Mouse (Mus musculus) lung, embryonic 14.5 days (tissue): ENCODE results near the gene Ppp1r7. TPM values are rescaled to one million over a fixed set of nuclear protein-coding genes. Genes with fewer than 3 reads are reported as not detected.

ENCODE experiments used
- ATAC-seq: fragments of 200-750 bp; cut with Nextera tagmentation; 2 replicates; pipeline ENCODE4 v1.8.0; 2017; ENCODE audit warnings: mild to moderate bottlenecking, moderate TSS enrichment, moderate library complexity; ENCODE audit not compliant: insufficient read depth
- DNase-seq: peaks from one replicate; pipeline ENCODE4 v3.0.0-alpha.2; 2015
- H3K27ac ChIP-seq: fragments of 300-500 bp; sonication (generic); 2 replicates; pipeline ENCODE4 v1.5.1; 2014; ENCODE audit warnings: low read depth, mild to moderate bottlenecking, moderate library complexity
- H3K27me3 ChIP-seq: fragments of 300-500 bp; sonication (generic); 2 replicates; pipeline ENCODE4 v1.6.1; 2014; ENCODE audit warnings: low read length, control low read depth; ENCODE audit not compliant: insufficient read depth
- H3K36me3 ChIP-seq: fragments of 300-500 bp; sonication (generic); 2 replicates; pipeline ENCODE4 v1.6.1; 2014; ENCODE audit warnings: control low read depth; ENCODE audit not compliant: insufficient read depth
- H3K4me1 ChIP-seq: fragments of 300-500 bp; sonication (generic); 2 replicates; pipeline ENCODE4 v1.6.1; 2014; ENCODE audit warnings: antibody characterized with exemption, control low read depth; ENCODE audit not compliant: insufficient read depth
- H3K4me2 ChIP-seq: fragments of 300-500 bp; sonication (generic); 2 replicates; pipeline ENCODE4 v1.6.1; 2014; ENCODE audit warnings: mild to moderate bottlenecking
- H3K4me3 ChIP-seq: fragments of 300-500 bp; sonication (generic); 2 replicates; pipeline ENCODE4 v1.5.1; 2014; ENCODE audit warnings: low read depth, low read length
- H3K9ac ChIP-seq: fragments of 300-500 bp; sonication (generic); 2 replicates; pipeline ENCODE4 v1.6.1; 2014
- H3K9me3 ChIP-seq: fragments of 300-500 bp; sonication (generic); 2 replicates; pipeline ENCODE4 v1.6.1; 2016; ENCODE audit warnings: low read depth, low read length, control low read depth
- CTCF ChIP-seq: IDR thresholded peaks from 2 replicates; pipeline ENCODE4 v1.5.1; 2016; ENCODE audit warnings: antibody characterized with exemption, low read depth
- WGBS: fragments of 180-500 bp; shearing (Covaris S2); extraction: QIAGEN DNeasy Blood & Tissue Kit; methylation state at CpG from one replicate; pipeline ENCODE4 v1.1.7; 2014; 5-methylcytosine and 5-hydroxymethylcytosine counted together
- microRNA-seq: library from miRNA; unstranded; fragments of <30 nt; microRNA quantifications from one replicate; pipeline ENCODE4, GENCODE M21; 2016; ENCODE audit warnings: borderline number of aligned reads
- polyA plus RNA-seq: library from polyadenylated mRNA; unstranded; fragments of >200 nt; fragmentation: Nextera tagmentation; extraction: Ambion mirVana; gene quantifications from 2 replicates; pipeline ENCODE4 v1.2.1, GENCODE M21; 2014

The Ppp1r7 gene
- polyA plus RNA-seq, 1 experiment from 2014 or later, result 69.5 TPM

DNA sequence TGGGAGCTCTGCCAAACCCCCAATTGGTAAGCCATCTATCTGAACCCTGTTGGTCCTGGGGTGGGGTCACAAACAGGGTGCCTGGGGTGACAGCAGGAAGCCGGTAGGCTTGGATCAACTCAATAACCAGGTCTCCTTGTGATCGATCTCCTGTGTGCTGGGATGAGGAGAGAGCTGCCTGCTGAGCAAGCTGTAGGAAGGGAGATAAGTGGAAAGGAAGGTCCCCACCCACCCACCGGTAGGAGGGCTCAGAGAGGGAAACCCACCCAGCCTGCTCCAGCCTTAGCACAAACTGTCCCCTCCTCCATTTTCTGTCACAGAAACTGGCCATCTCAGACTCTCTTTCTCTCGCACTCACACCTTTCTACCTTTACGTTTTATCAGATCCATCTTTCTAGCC, 34.7 kb downstream of the Ppp1r7 start:
- no peak for DNase-seq
- Histone ChIP-seq H3K9ac (no peak overlapping the region), H3K27ac (no peak overlapping the region), H3K4me3 (no peak overlapping the region), H3K4me2 (no peak overlapping the region), H3K27me3 (no peaks in the 10 kb centered on the region), H3K36me3 (no peaks in the 10 kb centered on the region), H3K4me1 (no peaks in the 10 kb centered on the region), H3K9me3 (no peaks in the 10 kb centered on the region)
- WGBS, result 49% methylated on average over 5 of the region's 5 CpGs
- no peak for TF ChIP-seq CTCF
- ATAC-seq, result no peak

DNA sequence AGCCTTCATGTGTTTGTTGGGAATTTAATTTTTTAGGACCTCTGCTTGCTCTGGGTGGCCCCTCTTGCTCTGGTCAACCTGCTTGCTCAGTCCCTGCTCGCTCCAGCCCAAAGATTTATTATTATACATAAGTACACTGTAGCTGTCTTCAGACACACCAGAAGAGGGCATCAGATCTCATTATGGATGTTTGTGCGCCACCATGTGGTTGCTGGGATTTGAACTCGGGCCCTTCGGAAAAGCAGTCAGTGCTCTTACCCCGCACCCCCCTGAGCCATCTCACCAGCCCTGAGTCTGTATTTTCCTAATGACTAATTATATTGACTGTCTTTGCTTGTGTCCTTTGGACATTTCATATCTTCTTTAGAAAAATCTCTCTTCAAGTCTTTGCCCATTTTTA, 36.5 kb downstream of the Ppp1r7 start:
- ATAC-seq (no peak), DNase-seq (no peak)
- H3K36me3 ChIP-seq, result no peaks in the 10 kb centered on the region
- H3K27ac ChIP-seq, result no peak overlapping the region
- no peaks in the 10 kb centered on the region for H3K4me1 ChIP-seq
- no peak overlapping the region for H3K4me2 ChIP-seq
- no peak overlapping the region for H3K9ac ChIP-seq
- H3K9me3 ChIP-seq, result no peaks in the 10 kb centered on the region
- 70% methylated on average over 5 of the region's 5 CpGs for WGBS
- H3K27me3 ChIP-seq, result no peaks in the 10 kb centered on the region
- TF ChIP-seq CTCF, result 0 out of 2 replicates have a peak, but pooled peaks have one; percentile 11
- no peak overlapping the region for H3K4me3 ChIP-seq

DNA sequence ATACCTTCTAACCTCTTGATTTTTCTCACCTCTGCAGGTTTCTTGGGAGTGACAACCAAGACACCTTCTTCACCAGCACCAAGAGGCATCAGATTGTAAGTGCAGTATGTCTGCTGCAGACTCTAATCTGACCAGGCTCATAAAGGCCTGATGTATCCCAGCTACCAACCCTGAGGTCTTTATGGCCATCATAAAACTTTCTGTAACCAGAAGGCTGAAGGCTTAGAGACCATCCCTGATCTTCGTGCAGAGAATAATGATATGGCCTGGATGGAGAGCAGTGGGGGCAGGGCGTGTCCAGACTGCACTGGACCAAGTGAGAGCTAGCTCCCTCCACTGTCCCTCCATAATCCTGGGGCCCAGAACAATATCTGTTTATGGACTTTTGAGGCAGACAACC, 44.5 kb downstream of the Ppp1r7 start:
- H3K27ac ChIP-seq, result no peak overlapping the region
- H3K27me3 ChIP-seq, result no peaks in the 10 kb centered on the region
- TF ChIP-seq CTCF, result no peak
- DNase-seq, result no peak
- 75% methylated on average over 2 of the region's 2 CpGs for WGBS
- H3K36me3 ChIP-seq, result no peaks in the 10 kb centered on the region
- H3K9ac ChIP-seq, result no peak overlapping the region
- H3K9me3 ChIP-seq, result no peaks in the 10 kb centered on the region
- no peak overlapping the region for H3K4me3 ChIP-seq
- ATAC-seq, result no peak
- no peak overlapping the region for H3K4me2 ChIP-seq
- no peaks in the 10 kb centered on the region for H3K4me1 ChIP-seq

DNA sequence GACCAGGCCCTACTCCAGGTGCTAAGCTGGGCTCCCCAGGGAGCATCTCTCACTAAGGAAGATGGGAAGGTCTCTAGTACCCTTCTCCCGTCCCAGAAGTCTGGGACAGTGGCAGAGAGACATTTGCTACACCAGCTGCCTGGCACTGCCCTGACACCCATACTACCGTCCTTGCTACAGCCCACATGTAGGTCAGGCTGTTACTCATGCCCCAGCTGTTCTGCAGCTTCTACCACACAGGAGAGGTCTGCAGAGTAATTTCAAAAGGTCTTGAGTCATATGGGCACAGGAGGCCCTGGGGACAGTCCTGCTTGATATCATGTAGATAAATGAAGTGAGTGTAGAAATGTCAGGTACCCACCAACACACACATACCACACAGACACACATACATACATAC, 46.3 kb downstream of the Ppp1r7 start:
- H3K4me2 ChIP-seq, result no peak overlapping the region
- no peaks in the 10 kb centered on the region for H3K9me3 ChIP-seq
- ATAC-seq, result no peak
- DNase-seq, result no peak
- no peak overlapping the region for H3K9ac ChIP-seq
- no peak for TF ChIP-seq CTCF
- 71% methylated on average over 2 of the region's 2 CpGs for WGBS
- no peaks in the 10 kb centered on the region for H3K4me1 ChIP-seq
- H3K27me3 ChIP-seq, result no peaks in the 10 kb centered on the region
- no peak overlapping the region for H3K4me3 ChIP-seq
- no peaks in the 10 kb centered on the region for H3K36me3 ChIP-seq
- H3K27ac ChIP-seq, result no peak overlapping the region

DNA sequence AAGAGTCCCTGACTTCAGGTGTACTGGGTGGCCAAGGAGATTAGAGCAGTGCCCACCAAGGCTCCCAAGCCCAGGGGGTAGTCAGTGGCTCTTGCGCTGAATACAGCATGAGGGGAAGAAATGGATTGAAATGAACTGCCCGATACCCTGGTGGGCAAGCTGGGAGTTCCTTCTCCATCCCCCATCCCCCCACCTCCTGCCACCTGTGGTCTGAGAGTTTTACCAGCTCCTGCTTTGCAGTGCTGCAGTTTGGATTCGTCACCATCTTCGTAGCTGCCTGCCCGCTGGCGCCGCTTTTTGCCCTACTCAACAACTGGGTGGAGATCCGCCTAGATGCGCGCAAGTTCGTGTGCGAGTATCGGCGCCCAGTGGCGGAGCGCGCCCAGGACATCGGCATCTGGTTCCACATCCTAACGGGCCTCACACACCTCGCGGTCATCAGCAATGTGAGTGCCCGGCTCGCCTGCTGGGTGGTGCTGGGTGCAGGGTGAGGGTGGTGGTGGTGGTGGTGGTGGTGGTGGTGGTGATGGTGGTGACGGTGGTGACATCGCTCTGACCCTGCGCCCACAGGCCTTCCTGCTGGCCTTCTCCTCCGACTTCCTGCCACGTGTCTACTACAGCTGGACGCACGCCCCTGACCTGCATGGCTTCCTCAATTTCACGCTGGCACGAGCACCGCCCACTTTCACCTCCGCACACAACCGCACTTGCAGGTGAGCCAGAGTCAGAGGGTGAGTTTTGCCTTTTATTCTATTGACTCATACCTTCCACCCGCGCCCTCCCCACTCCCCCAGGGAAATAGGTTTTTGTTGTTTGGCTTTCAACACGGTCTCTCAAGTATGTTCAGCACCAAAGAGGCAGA, 58.8 kb downstream of the Ppp1r7 start:
- peak overlapping the region; percentile 27 for H3K4me3 ChIP-seq
- H3K36me3 ChIP-seq, result peaks cover 14% of the 10 kb centered on the region; the same call in 1 of the 2 replicates
- ATAC-seq (0 out of 2 replicates have a peak, but pooled peaks have one; percentile 26), DNase-seq (peak; percentile 19)
- WGBS, result 10% methylated on average over 38 of the region's 38 CpGs
- H3K27me3 ChIP-seq, result no peaks in the 10 kb centered on the region
- H3K9me3 ChIP-seq, result no peaks in the 10 kb centered on the region
- H3K27ac ChIP-seq, result no peak overlapping the region
- peak overlapping the region; percentile 62 for H3K4me2 ChIP-seq
- H3K9ac ChIP-seq, result peak overlapping the region; percentile 34
- no peak for TF ChIP-seq CTCF
- no peaks in the 10 kb centered on the region for H3K4me1 ChIP-seq

DNA sequence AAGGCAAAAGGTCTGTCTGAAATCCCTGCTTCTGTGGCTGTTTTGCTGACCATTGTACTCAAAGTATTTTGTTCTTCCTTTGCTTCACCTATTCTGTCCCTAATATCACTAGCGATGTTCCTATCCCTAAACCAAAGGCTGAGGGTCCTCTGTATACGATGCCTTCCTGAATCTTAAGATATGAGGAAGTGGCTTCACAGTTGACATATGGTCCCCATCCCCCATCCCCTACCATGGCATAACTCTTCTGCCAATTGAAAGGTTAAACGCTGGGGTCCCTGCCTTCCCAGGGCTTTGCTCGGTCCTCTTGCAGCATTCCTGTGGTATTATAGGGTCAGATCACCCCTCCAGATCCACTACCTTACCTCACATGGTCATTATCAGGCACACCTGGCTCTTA, 60.7 kb downstream of the Ppp1r7 start:
- H3K9ac ChIP-seq, result no peak overlapping the region
- peaks cover 34% of the 10 kb centered on the region for H3K36me3 ChIP-seq
- ATAC-seq, result no peak
- H3K27me3 ChIP-seq, result no peaks in the 10 kb centered on the region
- no peak for DNase-seq
- TF ChIP-seq CTCF, result no peak
- H3K27ac ChIP-seq, result no peak overlapping the region
- no peaks in the 10 kb centered on the region for H3K4me1 ChIP-seq
- H3K9me3 ChIP-seq, result no peaks in the 10 kb centered on the region
- no peak overlapping the region for H3K4me2 ChIP-seq
- WGBS, result 73% methylated on average over 4 of the region's 4 CpGs
- H3K4me3 ChIP-seq, result no peak overlapping the region

Small RNA genes lying within 50 kb of the gene (microRNA-seq; reads per million reads assigned to microRNA genes)
- gene Mir6345, result not detected
- not detected for gene Mir6902

Other genes starting within 250 kb of the Ppp1r7 start
- gene Kif1a, start 240.9 kb upstream of the Ppp1r7 start, polyA plus RNA-seq, result 8.6 and 11.2 TPM in 2 replicates
- gene Agxt, start 207.6 kb upstream of the Ppp1r7 start, polyA plus RNA-seq, result 0.27 TPM in 1 of 2 replicates, not detected in the other
- 9.5 TPM in 2 replicates for gene 2310007B03Rik, start 181.9 kb upstream of the Ppp1r7 start, polyA plus RNA-seq
- gene Crocc2, start 174.1 kb upstream of the Ppp1r7 start, polyA plus RNA-seq, result 2.8 and 3.7 TPM in 2 replicates
- 27.8 and 30.1 TPM in 2 replicates for gene Sned1, start 107.0 kb upstream of the Ppp1r7 start, polyA plus RNA-seq
- 27.1 and 28.2 TPM in 2 replicates for gene Mterf4, start 36.9 kb upstream of the Ppp1r7 start, polyA plus RNA-seq
- gene Pask, start 628 bp downstream of the Ppp1r7 start, polyA plus RNA-seq, result 20.0 and 20.9 TPM in 2 replicates
- 0.08 and 0.51 TPM in 2 replicates for gene Ano7, start 31.1 kb downstream of the Ppp1r7 start, polyA plus RNA-seq
- 153 and 160 TPM in 2 replicates for gene Hdlbp, start 136.0 kb downstream of the Ppp1r7 start, polyA plus RNA-seq
- 6.8 TPM in 2 replicates for gene Farp2, start 169.2 kb downstream of the Ppp1r7 start, polyA plus RNA-seq